Mouse (Mus musculus) ES-E14 (cell line): ENCODE results near the gene Cacna1i.

Source experiments
- CHD2 ChIP-seq: IDR thresholded peaks from 2 replicates; pipeline ENCODE4 v1.6.1; 2014; ENCODE audit warnings: mild to moderate bottlenecking, low read depth, low read length, inconsistent platforms
- HCFC1 ChIP-seq: IDR thresholded peaks from 2 replicates; pipeline ENCODE4 v1.6.1; 2012; ENCODE audit warnings: low read length, inconsistent platforms, borderline replicate concordance; ENCODE audit not compliant: insufficient read depth
- MAFK ChIP-seq: IDR thresholded peaks from 2 replicates; pipeline ENCODE4 v1.6.1; 2014; ENCODE audit warnings: mild to moderate bottlenecking, low read depth, low read length, inconsistent platforms; ENCODE audit not compliant: insufficient read depth
- ZC3H11A ChIP-seq: IDR thresholded peaks from 2 replicates; pipeline ENCODE4 v1.6.1; 2012; ENCODE audit warnings: low read depth, mild to moderate bottlenecking, inconsistent platforms, low read length, borderline replicate concordance
- ZNF384 ChIP-seq: IDR thresholded peaks from 2 replicates; pipeline ENCODE4 v1.6.1; 2012; ENCODE audit warnings: low read depth, low read length, inconsistent platforms

DNA sequence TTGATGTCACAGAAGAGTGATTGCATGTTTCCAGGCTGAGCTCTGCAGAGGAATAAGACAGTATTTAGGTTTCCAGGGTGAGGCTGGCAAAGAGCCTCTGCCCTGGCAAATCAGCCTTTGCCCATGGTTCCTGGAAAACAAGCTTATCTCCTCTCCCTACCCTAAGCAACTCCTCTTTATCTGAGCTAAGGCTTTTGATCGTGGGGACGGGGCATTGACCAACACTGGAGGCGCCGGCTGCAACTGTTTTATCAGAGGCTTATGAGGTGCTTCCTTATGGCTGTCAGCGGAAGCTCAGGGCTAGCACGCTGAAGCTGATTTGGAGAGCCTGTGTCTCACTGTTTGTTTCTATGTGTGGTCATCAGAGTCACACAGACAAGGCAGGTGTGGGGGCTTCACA, 36.5 kb upstream of the Cacna1i start:
- no peak for TF ChIP-seq ZNF384
- no peak for TF ChIP-seq HCFC1
- no peak for TF ChIP-seq MAFK
- no peak for TF ChIP-seq ZC3H11A
- TF ChIP-seq CHD2, result no peak
